Mouse (Mus musculus) hindbrain, embryonic 10.5 days (tissue): ENCODE data around the gene 2310061I04Rik. TPM values are rescaled to one million over a fixed set of nuclear protein-coding genes. Genes with fewer than 3 reads are reported as not detected.

Source experiments
- DNase-seq: peaks from one replicate; pipeline ENCODE4 v3.0.0-alpha.2; 2017; ENCODE audit warnings: low spot score
- H3K27ac ChIP-seq: fragments of 300-500 bp; sonication (generic); 2 replicates; pipeline ENCODE4 v1.5.1; 2016; ENCODE audit warnings: mild to moderate bottlenecking, moderate library complexity
- H3K27me3 ChIP-seq: fragments of 300-500 bp; sonication (generic); 2 replicates; pipeline ENCODE4 v1.6.1; 2016; ENCODE audit warnings: mild to moderate bottlenecking; ENCODE audit not compliant: poor library complexity, insufficient read depth, severe bottlenecking
- H3K36me3 ChIP-seq: fragments of 300-500 bp; sonication (generic); 2 replicates; pipeline ENCODE4 v1.6.1; 2016; ENCODE audit warnings: mild to moderate bottlenecking, moderate library complexity
- H3K4me1 ChIP-seq: fragments of 300-500 bp; sonication (generic); replicated peaks from 2 replicates; pipeline ENCODE4 v1.6.1; 2016; ENCODE audit warnings: mild to moderate bottlenecking
- H3K4me3 ChIP-seq: fragments of 300-500 bp; sonication (generic); 2 replicates; pipeline ENCODE4 v1.5.1; 2016; ENCODE audit warnings: mild to moderate bottlenecking, moderate library complexity
- H3K9me3 ChIP-seq: fragments of 300-500 bp; sonication (generic); 2 replicates; pipeline ENCODE4 v1.6.1; 2016; ENCODE audit warnings: mild to moderate bottlenecking, moderate library complexity
- WGBS: fragments of 180-500 bp; shearing (Covaris S2); methylation state at CpG from one replicate; pipeline ENCODE4 v1.1.7; 2016; 5-methylcytosine and 5-hydroxymethylcytosine counted together
- microRNA counts: library from miRNA; unstranded; fragments of <30 nt; microRNA quantifications from one replicate; lab custom pipeline; 2017
- polyA plus RNA-seq: library from polyadenylated mRNA; unstranded; fragments of >200 nt; fragmentation: Nextera tagmentation; extraction: Ambion mirVana; gene quantifications from 2 replicates; pipeline ENCODE4 v1.2.1, GENCODE M21; 2016

Gene 2310061I04Rik
- polyA plus RNA-seq, 1 experiment from 2014 or later, result 29.7 TPM

GRCm38 (mm10) chr17:35861198-35861857, 35.9 kb downstream of the 2310061I04Rik start, which contains the start of gene Nrm:
Gene Nrm, plus strand, starts transcription at chr17:35861318.
- Histone ChIP-seq H3K36me3 (peaks cover 50% of the 10 kb centered on the region), H3K27me3 (0 out of 2 replicates have a peak, but pooled peaks cover 4% of the 10 kb centered on the region), H3K9me3 (no peaks in the 10 kb centered on the region), H3K27ac (peak within 1 kb of the TSS; percentile 98), H3K4me3 (peak within 1 kb of the TSS; percentile 82), H3K4me1 (peaks cover 58% of the 10 kb centered on the region)
- WGBS, result under 1% methylated on average over 47 of the region's 47 CpGs
- peak; percentile 93 for DNase-seq

DNA sequence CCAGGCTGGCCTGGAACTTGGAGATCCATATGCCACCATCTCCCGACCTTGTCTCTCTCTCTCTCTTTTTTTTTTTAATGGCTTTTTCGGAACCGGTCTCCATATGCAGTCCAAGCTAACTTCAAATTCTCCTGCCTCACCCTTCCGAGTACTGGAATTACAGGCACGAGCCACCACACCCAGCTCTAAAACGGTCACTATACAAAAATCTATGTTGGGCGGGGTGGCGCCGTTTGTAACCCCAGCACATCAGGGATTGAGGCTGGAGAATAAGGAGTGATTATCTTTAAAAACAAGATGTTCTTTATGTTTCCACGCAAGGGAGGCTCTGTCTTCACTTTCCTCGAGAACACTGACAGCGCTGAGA, 36.4 kb downstream of the 2310061I04Rik start:
- Histone ChIP-seq H3K4me3 (peak overlapping the region; percentile 82), H3K36me3 (peaks cover 54% of the 10 kb centered on the region), H3K27ac (peak overlapping the region; percentile 98), H3K27me3 (0 out of 2 replicates have a peak, but pooled peaks cover 4% of the 10 kb centered on the region), H3K4me1 (peaks cover 53% of the 10 kb centered on the region), H3K9me3 (no peaks in the 10 kb centered on the region)
- DNase-seq, result no peak
- 5% methylated on average over 12 of the region's 12 CpGs for WGBS

DNA sequence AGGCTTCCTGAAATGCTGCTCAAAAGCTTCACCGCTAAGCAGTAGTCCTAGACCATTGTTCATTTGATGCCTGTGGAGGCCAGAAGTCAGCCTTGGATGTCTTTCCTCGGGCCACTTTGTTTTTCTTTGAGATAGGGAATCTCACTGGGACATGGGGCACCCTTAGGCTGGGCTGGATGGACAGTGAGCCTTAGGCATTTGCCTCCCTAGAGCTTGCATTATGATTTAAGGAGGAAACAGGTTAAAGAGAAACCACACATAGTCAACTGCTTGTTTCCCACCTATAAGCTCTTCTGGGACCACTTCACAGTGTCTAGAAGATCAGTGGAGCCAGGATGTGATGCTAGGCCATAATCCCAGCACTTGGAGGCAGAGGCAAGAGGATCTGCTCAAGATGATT, 37.4 kb downstream of the 2310061I04Rik start:
- Histone ChIP-seq H3K27ac (no peak overlapping the region), H3K36me3 (peaks cover 58% of the 10 kb centered on the region), H3K4me1 (peaks cover 43% of the 10 kb centered on the region), H3K27me3 (0 out of 2 replicates have a peak, but pooled peaks cover 4% of the 10 kb centered on the region), H3K4me3 (peak overlapping the region; percentile 1; the same call in 1 of the 2 replicates), H3K9me3 (no peaks in the 10 kb centered on the region)
- 71% methylated on average over 2 of the region's 2 CpGs for WGBS
- DNase-seq, result no peak

GRCm38 (mm10) chr17:35859371-35859770, 37.9 kb downstream of the 2310061I04Rik start:
- H3K36me3 ChIP-seq, result peaks cover 58% of the 10 kb centered on the region
- H3K9me3 ChIP-seq, result no peaks in the 10 kb centered on the region
- no peak for DNase-seq
- H3K4me1 ChIP-seq, result peaks cover 38% of the 10 kb centered on the region
- H3K27ac ChIP-seq, result no peak overlapping the region
- no peak overlapping the region for H3K4me3 ChIP-seq
- H3K27me3 ChIP-seq, result 0 out of 2 replicates have a peak, but pooled peaks cover 4% of the 10 kb centered on the region
- WGBS, result 89% methylated on average over 1 of the region's 1 CpGs

DNA sequence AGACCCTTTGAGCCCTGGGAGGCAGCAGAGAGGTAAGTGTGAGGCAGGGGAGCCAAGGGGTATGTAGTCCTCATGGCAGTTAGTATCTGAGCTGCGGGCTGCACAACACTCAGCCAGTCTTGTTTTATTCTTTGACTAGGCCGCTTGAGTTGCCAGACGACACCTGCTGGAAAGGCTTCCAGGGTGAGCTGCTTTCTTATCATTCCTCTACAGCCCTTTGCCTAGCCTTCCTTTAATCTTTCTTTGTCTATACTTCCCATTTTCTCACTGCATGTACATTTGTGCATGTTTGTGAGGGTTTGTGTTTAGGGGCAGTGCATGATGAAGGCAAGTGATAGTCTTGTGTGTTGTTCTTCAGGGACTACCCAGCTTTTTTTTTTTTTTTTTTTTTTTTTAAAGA, 46.3 kb downstream of the 2310061I04Rik start:
- 94% methylated on average over 3 of the region's 3 CpGs for WGBS
- Histone ChIP-seq H3K36me3 (peaks cover 95% of the 10 kb centered on the region), H3K4me3 (no peak overlapping the region), H3K9me3 (no peaks in the 10 kb centered on the region), H3K4me1 (0 out of 2 replicates have a peak, but pooled peaks cover 3% of the 10 kb centered on the region), H3K27ac (no peak overlapping the region), H3K27me3 (no peaks in the 10 kb centered on the region)
- DNase-seq, result no peak

DNA sequence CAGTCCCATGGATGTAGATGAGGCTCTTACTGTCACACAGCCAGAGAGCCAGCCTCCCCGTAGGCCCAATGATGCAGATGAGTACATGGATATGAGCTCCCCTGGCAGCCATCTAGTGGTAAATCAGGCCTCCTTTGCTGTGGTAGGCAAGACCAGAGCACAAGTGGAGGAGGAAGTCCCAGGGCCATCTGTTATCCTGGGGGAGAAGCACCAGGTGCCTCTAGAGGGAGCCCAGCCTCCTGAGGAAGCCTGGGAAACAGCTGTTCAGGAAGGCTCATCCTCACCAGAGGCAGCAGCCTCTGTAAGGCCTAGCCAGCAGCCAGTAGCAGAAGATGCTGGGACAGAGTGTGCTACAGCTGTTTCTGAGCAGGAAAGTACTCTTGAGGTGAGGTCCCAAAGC, 49.1 kb downstream of the 2310061I04Rik start:
- no peak for DNase-seq
- peaks cover 4% of the 10 kb centered on the region for H3K4me1 ChIP-seq

DNA sequence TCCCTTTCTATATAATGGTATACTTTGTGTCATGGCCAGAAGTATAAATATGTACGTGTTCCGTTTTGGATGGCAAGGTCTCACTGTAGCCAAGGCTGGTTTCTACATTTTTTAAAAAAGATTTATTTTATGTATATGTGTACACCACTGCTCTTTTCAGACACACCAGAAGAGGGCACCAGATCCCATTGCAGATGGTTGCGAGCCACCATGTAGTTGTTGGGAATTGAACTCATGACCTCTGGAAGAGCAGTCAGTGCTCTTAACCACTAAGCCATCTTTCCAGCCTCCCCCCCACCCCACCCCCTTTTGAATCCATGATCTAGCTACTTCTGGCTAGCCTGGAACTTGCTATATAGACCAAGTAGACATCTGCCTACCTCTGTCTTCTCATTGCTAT, 53.7 kb downstream of the 2310061I04Rik start:
- DNase-seq, result no peak
- H3K4me3 ChIP-seq, result no peak overlapping the region
- no peaks in the 10 kb centered on the region for H3K9me3 ChIP-seq
- peaks cover 46% of the 10 kb centered on the region for H3K36me3 ChIP-seq
- WGBS, result 96% methylated on average over 3 of the region's 3 CpGs
- no peak overlapping the region for H3K27ac ChIP-seq
- H3K27me3 ChIP-seq, result no peaks in the 10 kb centered on the region
- H3K4me1 ChIP-seq, result peaks cover 32% of the 10 kb centered on the region

More for the DNA sequence above, 49.1 kb downstream of the 2310061I04Rik start:
- Histone ChIP-seq H3K36me3 (peaks cover 90% of the 10 kb centered on the region), H3K4me3 (no peak overlapping the region), H3K27me3 (no peaks in the 10 kb centered on the region), H3K9me3 (no peaks in the 10 kb centered on the region), H3K27ac (no peak overlapping the region)
- 80% methylated on average over 1 of the region's 1 CpGs for WGBS

MicroRNAs within 50 kb of the gene (microRNA counts, 519-probe panel; counts per million panel counts)
- microRNA mmu-miR-1894-3p (lab: Ali Mortazavi, UCI) (1,255 counts per million, percentile 77 among the panel's probes with 10 or more counts), microRNA mmu-miR-1894-5p (lab: Ali Mortazavi, UCI) (1,255 counts per million, percentile 77 among the panel's probes with 10 or more counts)

Other genes with a start within 250 kb of the 2310061I04Rik start
- 16.7 and 17.4 TPM in 2 replicates for gene Vars2, start 229.8 kb downstream of the 2310061I04Rik start, polyA plus RNA-seq
- gene Gtf2h4, start 223.7 kb downstream of the 2310061I04Rik start, polyA plus RNA-seq, result 45.7 and 56.5 TPM in 2 replicates
- gene Ddr1, start 192.8 kb downstream of the 2310061I04Rik start, polyA plus RNA-seq, result 134 and 184 TPM in 2 replicates
- gene Ier3, start 75.7 kb downstream of the 2310061I04Rik start, polyA plus RNA-seq, result 3.8 and 4.8 TPM in 2 replicates
- 58.4 and 63.7 TPM in 2 replicates for gene Flot1, start 74.2 kb downstream of the 2310061I04Rik start, polyA plus RNA-seq
- gene Tubb5, start 59.1 kb downstream of the 2310061I04Rik start, polyA plus RNA-seq, result 1,604 and 1,655 TPM in 2 replicates
- gene Mdc1, start 55.9 kb downstream of the 2310061I04Rik start, polyA plus RNA-seq, result 18.3 and 20.7 TPM in 2 replicates
- 70.1 and 75.9 TPM in 2 replicates for gene Nrm, start 36.1 kb downstream of the 2310061I04Rik start, polyA plus RNA-seq
- gene Ppp1r18, start 31.8 kb downstream of the 2310061I04Rik start, polyA plus RNA-seq, result 29.6 and 32.2 TPM in 2 replicates
- gene Dhx16, start 17.6 kb downstream of the 2310061I04Rik start, polyA plus RNA-seq, result 53.0 and 58.9 TPM in 2 replicates
- 136 and 227 TPM in 2 replicates for gene Atat1, start 12.6 kb upstream of the 2310061I04Rik start, polyA plus RNA-seq
- 75.7 and 88.1 TPM in 2 replicates for gene Mrps18b, start 19.0 kb upstream of the 2310061I04Rik start, polyA plus RNA-seq
- gene Ppp1r10, start 19.0 kb upstream of the 2310061I04Rik start, polyA plus RNA-seq, result 59.9 and 64.5 TPM in 2 replicates
- gene Abcf1, start 72.3 kb upstream of the 2310061I04Rik start, polyA plus RNA-seq, result 105 and 116 TPM in 2 replicates
- gene Gnl1, start 82.4 kb upstream of the 2310061I04Rik start, polyA plus RNA-seq, result 50.5 and 55.2 TPM in 2 replicates
- gene Prr3, start 82.8 kb upstream of the 2310061I04Rik start, polyA plus RNA-seq, result 46.1 and 52.0 TPM in 2 replicates
- 4.3 and 4.9 TPM in 2 replicates for gene H2-T24, start 123.1 kb upstream of the 2310061I04Rik start, polyA plus RNA-seq
- 4.0 and 4.2 TPM in 2 replicates for gene H2-T23, start 135.4 kb upstream of the 2310061I04Rik start, polyA plus RNA-seq
- gene H2-T22, start 145.3 kb upstream of the 2310061I04Rik start, polyA plus RNA-seq, result 7.4 and 8.9 TPM in 2 replicates
- gene Gm6034, start 145.5 kb upstream of the 2310061I04Rik start, polyA plus RNA-seq, result not detected in 2 replicates
- gene Gm11127, start 160.9 kb upstream of the 2310061I04Rik start, polyA plus RNA-seq, result not detected in 2 replicates
- gene Gm19684, start 224.2 kb upstream of the 2310061I04Rik start, polyA plus RNA-seq, result not detected in 2 replicates
- not detected in 2 replicates for gene Gm7030, start 232.0 kb upstream of the 2310061I04Rik start, polyA plus RNA-seq